Mouse (Mus musculus): ENCODE data around the gene Tmem201. TPM values are rescaled to one million over a fixed set of nuclear protein-coding genes. Genes with fewer than 3 reads are reported as not detected.

Gene Tmem201
- total RNA-seq (2012; rRNA removed): 16.2 and 18.0 TPM in 2 replicates
- 6.4 and 6.5 TPM in 2 replicates for total RNA-seq (2014; rRNA removed)
- polyA plus RNA-seq (2012; ENCODE audit: insufficient read length, low read depth): 23.7 and 29.2 TPM in 2 replicates

DNA sequence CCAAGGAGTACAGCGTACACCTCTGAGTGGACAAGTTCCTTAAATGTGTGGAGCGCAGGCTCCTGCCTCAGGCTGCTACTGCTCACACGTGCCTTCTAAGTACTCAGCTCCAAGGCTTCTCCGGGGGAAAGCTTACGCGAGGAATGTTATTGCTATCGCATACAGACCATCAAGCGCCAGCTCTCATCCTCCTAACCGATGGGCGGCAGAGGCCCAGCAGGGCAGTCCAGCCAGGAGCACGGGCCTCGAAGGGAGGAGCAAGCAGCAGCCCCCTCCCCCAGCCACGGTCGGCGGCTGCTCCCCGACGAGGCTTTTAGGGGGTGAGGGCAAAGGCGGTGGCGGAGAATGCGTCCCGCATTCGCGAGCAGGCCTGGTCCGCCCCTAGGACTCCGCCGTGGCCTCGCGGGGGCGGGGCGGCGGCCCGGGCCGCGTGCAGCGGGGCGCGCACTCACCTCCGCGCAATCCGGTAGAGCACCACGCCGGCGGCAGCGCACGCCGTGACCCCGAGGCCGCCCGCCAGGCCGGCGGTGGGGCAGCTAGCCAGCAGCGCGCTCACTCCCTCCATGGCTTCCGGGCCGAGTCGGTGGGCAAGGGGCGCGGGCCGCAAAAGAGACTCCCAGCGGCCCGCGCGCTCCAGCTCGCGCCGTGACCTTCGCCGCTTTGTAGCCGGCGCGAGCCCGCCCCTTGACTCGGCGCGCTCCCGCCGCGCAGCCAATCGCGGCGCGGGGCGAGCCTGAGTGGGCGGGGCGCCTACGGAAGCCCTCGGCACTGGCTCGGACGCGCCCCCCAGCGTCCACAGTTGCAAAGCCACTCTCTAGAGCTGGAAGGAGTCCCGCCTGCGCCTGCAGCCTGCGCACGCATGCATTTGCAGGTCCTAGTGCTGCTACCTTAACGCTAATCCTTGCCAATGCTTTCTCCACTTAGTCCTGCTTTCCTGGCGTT lies at the start of gene Tmem201:
Tmem201 (minus strand) TSS at position 662 of the 942 bp plus-strand sequence.
- peak within 1 kb of the TSS; percentile 92 for H3K4me2 ChIP-seq (ENCODE audit: insufficient read depth, low read depth, poor library complexity, severe bottlenecking)
- H3K4me1 ChIP-seq (ENCODE audit: control insufficient read depth in 1 of 2, insufficient read depth in 2 of 2): peaks cover 10 to 44% of the 10 kb centered on the region in 2 experiments
- peak within 1 kb of the TSS; percentile 87 for H3K9ac ChIP-seq (ENCODE audit: insufficient read depth, low read depth)
- dilution Hi-C loops (cut with MboI; ENCODE audit: extremely low pct_ligation_motif_present, extremely low pct_unique_long_range_greater_than_20kb, low sequenced_read_pairs) (no loop called here), in situ Hi-C loops (cut with MboI; ENCODE audit: low pct_ligation_motif_present, low pct_unique_long_range_greater_than_20kb, low sequenced_read_pairs) (no loop called here)
- H3K9me3 ChIP-seq (replicated peaks; ENCODE audit: low read length): no peaks in the 10 kb centered on the region
- peak; percentile 88 for DNase-seq (ENCODE audit: extremely low read depth)
- H3K36me3 ChIP-seq (replicated peaks in 1 of 2; ENCODE audit: control insufficient read depth in 1 of 2, insufficient read depth in 1 of 2, low read length in 1 of 2): peaks cover 8 to 56% of the 10 kb centered on the region in 2 experiments
- 0 out of 2 replicates have a peak within 1 kb of the TSS, but pooled peaks have one; percentile 7 for H3K27ac ChIP-seq (ENCODE audit: insufficient read depth, low read depth)
- peaks cover 43% of the 10 kb centered on the region for H3K79me2 ChIP-seq (replicated peaks; ENCODE audit: control insufficient read depth, extremely low read depth, insufficient read depth, poor library complexity, severe bottlenecking)
- peak within 1 kb of the TSS; percentile 95 to 97 (median 95) for H3K4me3 ChIP-seq (replicated peaks in 1 of 3; ENCODE audit: low read depth in 2 of 3, low read length in 2 of 3, poor library complexity in 1 of 3)
- H3K27me3 ChIP-seq (replicated peaks): no peaks in the 10 kb centered on the region
- no peak for TF ChIP-seq RCOR1 (conservative IDR thresholded peaks at IDR 0.05; ENCODE audit: low read depth, low read length)
- no peak for TF ChIP-seq MAFK (IDR thresholded peaks at IDR 0.05; ENCODE audit: insufficient replicate concordance, low read length)
- TF ChIP-seq ELF1 (IDR thresholded peaks at IDR 0.05; ENCODE audit: low read depth, low read length): peak; percentile 79
- TF ChIP-seq JUN (IDR thresholded peaks at IDR 0.05; ENCODE audit: insufficient read depth, low read depth, low read length): no peak
- peak; percentile 59 for TF ChIP-seq TCF12 (IDR thresholded peaks at IDR 0.05; ENCODE audit: low read depth, low read length)
- no peak for TF ChIP-seq ETS1 (conservative IDR thresholded peaks at IDR 0.05; ENCODE audit: low read depth, low read length)
- TF ChIP-seq CHD2 (IDR thresholded peaks at IDR 0.05; ENCODE audit: low read length): 0 out of 2 replicates have a peak, but pooled peaks have one; percentile 24
- peak; percentile 67; the same call in 1 of the 2 replicates for TF ChIP-seq UBTF (IDR thresholded peaks at IDR 0.05; ENCODE audit: low read depth, low read length)
- TF ChIP-seq KAT2A (IDR thresholded peaks at IDR 0.05; ENCODE audit: insufficient replicate concordance, low read length): no peak
- peak; percentile 18 to 89; a peak in 2 of 4 replicates for TF ChIP-seq CTCF (conservative IDR thresholded peaks at IDR 0.05 in 1 of 2, IDR thresholded peaks at IDR 0.05 in 1 of 2; ENCODE audit: low read depth in 2 of 2, low read length in 2 of 2)
- no peak for TF ChIP-seq EP300 (IDR thresholded peaks at IDR 0.05; ENCODE audit: low read length)
- 0 out of 2 replicates have a peak, but pooled peaks have one; percentile 22 for TF ChIP-seq E2F4 (IDR thresholded peaks at IDR 0.05; ENCODE audit: insufficient replicate concordance, low read depth, low read length)
- no peak for TF ChIP-seq ZKSCAN1 (IDR thresholded peaks at IDR 0.05; ENCODE audit: borderline replicate concordance, low read depth, low read length)
- peak; percentile 53 for TF ChIP-seq IRF4 (IDR thresholded peaks at IDR 0.05; ENCODE audit: low read depth, low read length)
- TF ChIP-seq MEF2A (IDR thresholded peaks at IDR 0.05; ENCODE audit: borderline replicate concordance, low read depth, low read length): 0 out of 2 replicates have a peak, but pooled peaks have one; percentile 36
- TF ChIP-seq SMC3 (IDR thresholded peaks at IDR 0.05; ENCODE audit: low read depth, low read length): peak; percentile 54
- peak; percentile 54 for TF ChIP-seq BHLHE40 (IDR thresholded peaks at IDR 0.05; ENCODE audit: low read depth, low read length)
- TF ChIP-seq USF2 (conservative IDR thresholded peaks at IDR 0.05; ENCODE audit: low read depth, low read length): no peak
- peak; percentile 44 for TF ChIP-seq HCFC1 (IDR thresholded peaks at IDR 0.05; ENCODE audit: low read depth, low read length)
- TF ChIP-seq ZNF384 (IDR thresholded peaks at IDR 0.05; ENCODE audit: low read depth, low read length): no peak
- no peak for TF ChIP-seq GABPA (IDR thresholded peaks at IDR 0.05; ENCODE audit: insufficient replicate concordance, low read depth, low read length)
- no peak for TF ChIP-seq CHD1 (IDR thresholded peaks at IDR 0.05; ENCODE audit: low read depth, low read length)
- TF ChIP-seq POLR2AphosphoS2 (IDR thresholded peaks at IDR 0.05; ENCODE audit: low read depth, low read length): peak; percentile 63; the same call in 1 of the 2 replicates
- 0 out of 2 replicates have a peak, but pooled peaks have one; percentile 55 for TF ChIP-seq TBP (conservative IDR thresholded peaks at IDR 0.05; ENCODE audit: low read depth, low read length)
- TF ChIP-seq JUND (conservative IDR thresholded peaks at IDR 0.05; ENCODE audit: low read depth, low read length): no peak
- peak; percentile 82 for TF ChIP-seq NELFE (IDR thresholded peaks at IDR 0.05; ENCODE audit: low read depth, low read length)
- peak; percentile 46 for TF ChIP-seq RAD21 (IDR thresholded peaks at IDR 0.05; ENCODE audit: low read depth, low read length)
- 0 out of 2 replicates have a peak, but pooled peaks have one; percentile 65 for TF ChIP-seq MYC (IDR thresholded peaks at IDR 0.05; ENCODE audit: low read depth, low read length)
- TF ChIP-seq MAZ (IDR thresholded peaks at IDR 0.05; ENCODE audit: low read depth, low read length): 0 out of 2 replicates have a peak, but pooled peaks have one; percentile 67
- TF ChIP-seq USF1 (IDR thresholded peaks at IDR 0.05; ENCODE audit: low read depth, low read length): no peak
- TF ChIP-seq MAX (IDR thresholded peaks at IDR 0.05; ENCODE audit: low read length): peak; percentile 60
- TF ChIP-seq SIN3A (IDR thresholded peaks at IDR 0.05; ENCODE audit: low read length): peak; percentile 74
- no peak for TF ChIP-seq PAX5 (IDR thresholded peaks at IDR 0.05; ENCODE audit: low read length)
- TF ChIP-seq MXI1 (IDR thresholded peaks at IDR 0.05; ENCODE audit: low read depth, low read length): peak; percentile 94
- no peak for TF ChIP-seq ZC3H11A (IDR thresholded peaks at IDR 0.05; ENCODE audit: low read depth, low read length)
- peak; percentile 84 for TF ChIP-seq POLR2A (IDR thresholded peaks at IDR 0.05; ENCODE audit: low read depth, low read length)
- TF ChIP-seq ZMIZ1 (IDR thresholded peaks at IDR 0.05; ENCODE audit: low read depth, low read length): peak; percentile 84
